Mouse (Mus musculus) hindbrain, embryonic 11.5 days (tissue): ENCODE data around the gene Slc38a10. TPM values are rescaled to one million over a fixed set of nuclear protein-coding genes. Genes with fewer than 3 reads are reported as not detected.

Source experiments
- ATAC-seq: fragments of 200-750 bp; cut with Nextera tagmentation; 2 replicates; pipeline ENCODE4 v1.8.0; 2017; ENCODE audit warnings: mild to moderate bottlenecking, moderate TSS enrichment, moderate library complexity; ENCODE audit not compliant: low FRiP score
- DNase-seq: peaks from one replicate; pipeline ENCODE4 v3.0.0-alpha.2; 2015; ENCODE audit warnings: low spot score
- H3K27ac ChIP-seq: fragments of 300-500 bp; sonication (generic); 2 replicates; pipeline ENCODE4 v1.5.1; 2014; ENCODE audit warnings: mild to moderate bottlenecking, low read depth, low read length
- H3K27me3 ChIP-seq: fragments of 300-500 bp; sonication (generic); 2 replicates; pipeline ENCODE4 v1.6.1; 2014; ENCODE audit warnings: mild to moderate bottlenecking, low read length, moderate library complexity, mixed read lengths; ENCODE audit not compliant: control insufficient read depth, insufficient read depth
- H3K36me3 ChIP-seq: fragments of 300-500 bp; sonication (generic); 2 replicates; pipeline ENCODE4 v1.6.1; 2014; ENCODE audit warnings: mild to moderate bottlenecking, low read length, moderate library complexity, mixed read lengths; ENCODE audit not compliant: control insufficient read depth, insufficient read depth
- H3K4me1 ChIP-seq: fragments of 300-500 bp; sonication (generic); replicated peaks from 2 replicates; pipeline ENCODE4 v1.6.1; 2014; ENCODE audit warnings: low read length, mixed read lengths; ENCODE audit not compliant: control insufficient read depth, insufficient read depth
- H3K4me2 ChIP-seq: fragments of 300-500 bp; sonication (generic); replicated peaks from 2 replicates; pipeline ENCODE4 v1.6.1; 2014; ENCODE audit warnings: mild to moderate bottlenecking, low read depth, low read length
- H3K4me3 ChIP-seq: fragments of 300-500 bp; sonication (generic); 2 replicates; pipeline ENCODE4 v1.5.1; 2014; ENCODE audit warnings: low read depth, low read length
- H3K9ac ChIP-seq: fragments of 300-500 bp; sonication (generic); 2 replicates; pipeline ENCODE4 v1.6.1; 2014; ENCODE audit warnings: low read depth, low read length
- H3K9me3 ChIP-seq: fragments of 300-500 bp; sonication (generic); 2 replicates; pipeline ENCODE4 v1.6.1; 2016; ENCODE audit warnings: low read length; ENCODE audit not compliant: control insufficient read depth
- WGBS: fragments of 180-500 bp; shearing (Covaris S2); extraction: QIAGEN DNeasy Blood & Tissue Kit; methylation state at CpG from one replicate; pipeline ENCODE4 v1.1.7; 2014; 5-methylcytosine and 5-hydroxymethylcytosine counted together
- polyA plus RNA-seq: library from polyadenylated mRNA; unstranded; fragments of >200 nt; fragmentation: Nextera tagmentation; extraction: Ambion mirVana; gene quantifications from 2 replicates; pipeline ENCODE4 v1.2.1, GENCODE M21; 2014

The Slc38a10 gene
- polyA plus RNA-seq, 1 experiment from 2014 or later, result 64.7 TPM

DNA sequence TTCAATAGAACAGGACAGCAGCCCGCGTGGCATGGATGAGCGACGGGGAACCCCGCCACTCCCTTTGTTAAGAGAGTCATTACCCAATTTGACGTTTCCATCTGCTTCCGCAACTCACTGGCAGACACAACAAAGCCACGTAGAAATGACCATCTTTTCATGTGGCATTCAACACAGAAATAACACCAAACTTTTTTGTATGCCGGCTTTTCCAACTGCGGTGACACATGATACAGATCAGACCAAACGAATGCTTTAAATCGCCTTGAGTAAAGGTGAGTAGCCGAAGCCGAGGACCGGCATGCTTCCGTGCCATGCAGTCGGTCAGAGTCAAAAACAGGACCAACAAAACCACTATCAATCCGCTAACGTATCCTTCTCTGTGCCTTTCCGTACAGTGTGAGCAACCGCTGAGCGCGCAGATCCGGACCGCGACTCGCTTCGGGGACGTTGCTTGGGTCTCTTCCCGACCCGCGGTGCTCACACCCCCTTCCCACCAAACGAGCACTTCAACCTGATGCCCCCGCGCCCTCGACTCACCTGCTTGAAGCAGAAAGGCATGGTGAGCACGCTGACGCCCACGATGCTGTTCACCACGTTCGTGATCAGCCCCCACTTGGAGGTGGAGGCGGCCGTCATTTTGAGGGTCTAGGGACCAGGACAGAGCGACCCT is 570 bp downstream of the Slc38a10 start:
- DNase-seq (peak; percentile 59), ATAC-seq (peak; percentile 55)
- Histone ChIP-seq H3K4me2 (peak overlapping the region; percentile 57), H3K27ac (peak overlapping the region; percentile 77), H3K36me3 (no peaks in the 10 kb centered on the region), H3K27me3 (no peaks in the 10 kb centered on the region), H3K4me1 (peaks cover 6% of the 10 kb centered on the region), H3K9ac (peak overlapping the region; percentile 78), H3K9me3 (no peaks in the 10 kb centered on the region), H3K4me3 (peak overlapping the region; percentile 91)
- WGBS, result under 1% methylated on average over 44 of the region's 44 CpGs

DNA sequence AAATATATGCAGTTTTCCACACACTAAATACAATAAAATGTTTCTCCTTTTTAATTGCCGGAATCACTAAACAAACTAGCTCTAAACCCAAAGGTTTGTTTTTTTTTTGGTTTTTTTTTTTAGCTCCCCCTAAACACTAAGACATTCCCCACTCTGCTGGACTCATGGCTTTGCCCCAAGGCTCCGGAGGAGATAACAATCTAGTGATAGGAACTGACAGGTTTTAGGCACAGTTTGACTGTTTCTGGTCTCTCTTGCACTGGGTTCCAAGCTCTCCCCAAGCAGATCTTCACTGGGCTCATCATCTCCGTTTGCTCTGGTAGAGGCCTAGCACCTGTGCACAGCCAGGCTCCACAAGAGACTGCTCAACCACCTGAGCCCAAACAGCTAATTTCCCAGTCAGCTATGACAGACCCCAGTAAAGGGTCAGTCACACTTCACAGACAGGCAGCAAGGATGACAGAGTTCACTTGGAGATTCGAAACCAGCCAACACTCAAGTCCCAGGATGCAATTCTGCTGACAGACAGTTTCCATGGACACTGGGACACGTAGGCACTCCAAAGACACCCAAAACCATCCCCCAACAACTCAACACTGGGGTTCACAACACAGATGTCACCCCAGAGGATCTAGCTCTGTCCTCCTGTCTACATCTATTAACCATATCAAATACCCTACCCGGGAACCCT is 1.5 kb downstream of the Slc38a10 start:
- peak overlapping the region; percentile 2; the same call in 1 of the 2 replicates for H3K9ac ChIP-seq
- H3K4me1 ChIP-seq, result peaks cover 6% of the 10 kb centered on the region
- H3K27me3 ChIP-seq, result no peaks in the 10 kb centered on the region
- peak overlapping the region; percentile 91 for H3K4me3 ChIP-seq
- H3K9me3 ChIP-seq, result no peaks in the 10 kb centered on the region
- WGBS, result 49% methylated on average over 6 of the region's 6 CpGs
- H3K27ac ChIP-seq, result 0 out of 2 replicates have a peak overlapping the region, but pooled peaks have one; percentile 9
- ATAC-seq (no peak), DNase-seq (peak; percentile 41)
- no peaks in the 10 kb centered on the region for H3K36me3 ChIP-seq
- H3K4me2 ChIP-seq, result peak overlapping the region; percentile 57

GRCm38 (mm10) chr11:120148201-120148855 is 2.8 kb downstream of the Slc38a10 start:
- DNase-seq (no peak), ATAC-seq (no peak)
- no peaks in the 10 kb centered on the region for H3K9me3 ChIP-seq
- no peak overlapping the region for H3K4me2 ChIP-seq
- 86% methylated on average over 8 of the region's 8 CpGs for WGBS
- H3K4me1 ChIP-seq, result peaks cover 9% of the 10 kb centered on the region
- no peak overlapping the region for H3K9ac ChIP-seq
- no peak overlapping the region for H3K4me3 ChIP-seq
- no peaks in the 10 kb centered on the region for H3K27me3 ChIP-seq
- no peak overlapping the region for H3K27ac ChIP-seq
- H3K36me3 ChIP-seq, result no peaks in the 10 kb centered on the region

DNA sequence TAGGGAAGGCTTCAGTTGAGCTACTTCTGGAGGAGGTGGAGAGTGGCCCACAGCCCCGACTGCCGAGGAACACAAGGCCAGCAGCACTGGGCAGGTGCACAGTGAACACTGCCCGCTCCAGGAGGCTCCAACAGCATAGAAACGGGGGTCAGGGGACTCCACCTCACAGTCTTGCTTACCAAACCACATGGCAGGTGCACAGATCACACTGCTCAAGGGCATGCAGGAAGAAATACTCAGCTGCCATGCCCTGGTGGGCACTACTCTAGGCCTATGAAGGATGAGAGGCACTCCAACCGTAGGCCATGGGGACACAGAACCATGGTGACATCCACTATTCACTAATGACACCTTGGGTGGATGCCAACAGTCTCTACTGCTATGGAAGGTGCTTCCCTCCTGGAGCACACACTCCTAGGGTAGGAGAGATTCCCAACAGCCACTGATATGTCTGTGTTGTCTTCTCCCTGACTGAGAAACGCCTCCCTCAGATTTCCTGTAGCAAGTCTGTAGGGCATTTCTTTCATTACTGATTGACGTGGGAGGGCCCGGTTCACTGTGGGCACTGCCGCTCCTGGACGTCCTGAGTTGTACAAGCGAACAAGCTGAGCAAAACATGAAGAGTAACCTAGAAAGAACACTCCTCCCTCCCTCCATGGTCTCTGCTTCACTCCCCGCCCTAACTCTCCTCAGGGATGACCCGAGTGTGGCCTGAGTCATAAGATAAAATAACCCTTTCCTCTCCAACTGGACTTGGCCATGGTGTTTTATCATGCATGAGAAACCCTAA is 7.2 kb downstream of the Slc38a10 start:
- H3K9ac ChIP-seq, result no peak overlapping the region
- H3K4me1 ChIP-seq, result peaks cover 3% of the 10 kb centered on the region; the same call in 1 of the 2 replicates
- no peaks in the 10 kb centered on the region for H3K27me3 ChIP-seq
- no peak overlapping the region for H3K4me2 ChIP-seq
- no peaks in the 10 kb centered on the region for H3K36me3 ChIP-seq
- no peak overlapping the region for H3K4me3 ChIP-seq
- ATAC-seq (no peak), DNase-seq (no peak)
- WGBS, result 72% methylated on average over 13 of the region's 13 CpGs
- no peak overlapping the region for H3K27ac ChIP-seq
- H3K9me3 ChIP-seq, result no peaks in the 10 kb centered on the region

- H3K4me1 ChIP-seq, result peaks cover 3% of the 10 kb centered on the region; the same call in 1 of the 2 replicates
- H3K27ac ChIP-seq, result no peak overlapping the region
- WGBS, result 91% methylated on average over 3 of the region's 3 CpGs
- no peaks in the 10 kb centered on the region for H3K27me3 ChIP-seq
- DNase-seq, result no peak
- no peak overlapping the region for H3K4me2 ChIP-seq
- H3K4me3 ChIP-seq, result no peak overlapping the region
- H3K9ac ChIP-seq, result no peak overlapping the region
- H3K36me3 ChIP-seq, result no peaks in the 10 kb centered on the region
- no peaks in the 10 kb centered on the region for H3K9me3 ChIP-seq
- ATAC-seq, result no peak
These were observed 8.5 kb downstream of the Slc38a10 start for GRCm38 (mm10) chr11:120142601-120143051.

DNA sequence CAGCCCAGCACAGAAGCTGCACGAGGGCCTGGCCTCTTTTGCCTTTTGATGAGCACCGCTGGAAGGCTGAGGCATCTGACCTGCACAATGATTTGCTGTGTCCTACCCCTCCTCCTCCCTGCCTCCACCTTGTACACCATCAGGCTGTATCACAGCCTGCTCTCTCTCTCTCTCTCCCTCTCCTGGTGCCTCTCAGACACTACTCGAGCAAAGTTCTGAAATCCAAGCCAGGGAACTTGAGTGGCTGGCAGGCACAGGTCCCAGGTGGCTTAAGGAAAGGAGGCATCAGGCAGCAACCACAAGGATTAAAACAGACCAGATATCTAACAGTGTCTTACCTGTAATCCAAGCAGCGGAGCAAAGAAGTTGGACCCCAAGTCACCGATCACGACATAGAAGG is 10.9 kb downstream of the Slc38a10 start:
- Histone ChIP-seq H3K9me3 (no peaks in the 10 kb centered on the region), H3K36me3 (no peaks in the 10 kb centered on the region), H3K27me3 (no peaks in the 10 kb centered on the region), H3K4me3 (no peak overlapping the region), H3K27ac (no peak overlapping the region), H3K9ac (no peak overlapping the region; the same call in 1 of the 2 replicates), H3K4me1 (peaks cover 3% of the 10 kb centered on the region; the same call in 1 of the 2 replicates), H3K4me2 (no peak overlapping the region)
- WGBS, result 76% methylated on average over 6 of the region's 6 CpGs
- no peak for DNase-seq
- no peak for ATAC-seq

GRCm38 (mm10) chr11:120139309-120139731 is 11.8 kb downstream of the Slc38a10 start:
- Histone ChIP-seq H3K36me3 (peaks cover 3% of the 10 kb centered on the region; the same call in 1 of the 2 replicates), H3K4me1 (peaks cover 3% of the 10 kb centered on the region; the same call in 1 of the 2 replicates), H3K9me3 (no peaks in the 10 kb centered on the region), H3K27ac (no peak overlapping the region), H3K4me2 (no peak overlapping the region), H3K27me3 (no peaks in the 10 kb centered on the region), H3K9ac (no peak overlapping the region), H3K4me3 (no peak overlapping the region)
- DNase-seq (no peak), ATAC-seq (no peak)
- 96% methylated on average over 10 of the region's 10 CpGs for WGBS

GRCm38 (mm10) chr11:120137625-120138004 is 13.5 kb downstream of the Slc38a10 start:
- no peak overlapping the region for H3K4me3 ChIP-seq
- no peak overlapping the region for H3K4me2 ChIP-seq
- no peak overlapping the region for H3K9ac ChIP-seq
- H3K4me1 ChIP-seq, result no peaks in the 10 kb centered on the region
- H3K9me3 ChIP-seq, result no peaks in the 10 kb centered on the region
- H3K27ac ChIP-seq, result no peak overlapping the region
- no peak for ATAC-seq
- 44% methylated on average over 5 of the region's 5 CpGs for WGBS
- no peaks in the 10 kb centered on the region for H3K27me3 ChIP-seq
- DNase-seq, result no peak
- H3K36me3 ChIP-seq, result peaks cover 5% of the 10 kb centered on the region; the same call in 1 of the 2 replicates
